Mouse (Mus musculus) lung, adult 2 months (tissue): ENCODE results near the gene Snx33.

Experiments
- CTCF ChIP-seq: fragments of 200-500 bp; IDR thresholded peaks from 2 replicates; pipeline ENCODE4 v1.5.1; 2011; ENCODE audit warnings: mild to moderate bottlenecking, low read length, control low read depth; ENCODE audit not compliant: insufficient read depth
- POLR2A ChIP-seq: fragments of 200-500 bp; IDR thresholded peaks from 2 replicates; pipeline ENCODE4 v1.6.1; 2011; ENCODE audit warnings: low read depth, mild to moderate bottlenecking, control low read depth, low read length, borderline replicate concordance; ENCODE audit errors: extremely low read depth

DNA sequence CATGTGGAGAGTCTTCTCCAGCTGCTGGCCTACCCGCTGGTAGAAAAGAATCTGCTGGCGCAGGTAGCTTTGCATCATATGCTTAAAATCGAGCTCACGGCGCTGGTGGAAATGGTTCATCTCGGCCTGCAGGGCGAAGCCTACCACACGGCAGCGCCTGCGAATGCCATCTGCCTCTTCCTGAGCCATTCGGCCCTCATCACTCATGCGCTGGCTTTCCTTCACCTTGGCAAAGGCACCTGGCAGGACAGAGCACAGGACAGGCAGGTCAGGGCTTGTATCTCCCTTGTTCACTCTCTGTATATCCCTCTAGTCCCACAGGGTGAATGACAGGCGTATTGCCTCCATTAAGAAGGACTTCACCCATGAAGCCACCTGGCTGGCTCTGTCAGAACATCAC is 9.7 kb downstream of the Snx33 start:
- no peak for TF ChIP-seq CTCF
- TF ChIP-seq POLR2A = no peak
